Mouse (Mus musculus): Measurements from ENCODE around the gene Inpp4b.

GRCm38 (mm10) chr8:81358108-81358507, 15.8 kb downstream of the Inpp4b start:
- no peak for TF ChIP-seq CTCF (IDR thresholded peaks at IDR 0.05; ENCODE audit: low read depth, low read length)
- no peak for TF ChIP-seq POLR2A (IDR thresholded peaks at IDR 0.05; ENCODE audit: borderline replicate concordance, low read depth, low read length)

Data from bone marrow macrophage, adult 2 months (primary cell).